16 mouse cellular contexts compared by ENCODE assay signal in the genomic region with DNA sequence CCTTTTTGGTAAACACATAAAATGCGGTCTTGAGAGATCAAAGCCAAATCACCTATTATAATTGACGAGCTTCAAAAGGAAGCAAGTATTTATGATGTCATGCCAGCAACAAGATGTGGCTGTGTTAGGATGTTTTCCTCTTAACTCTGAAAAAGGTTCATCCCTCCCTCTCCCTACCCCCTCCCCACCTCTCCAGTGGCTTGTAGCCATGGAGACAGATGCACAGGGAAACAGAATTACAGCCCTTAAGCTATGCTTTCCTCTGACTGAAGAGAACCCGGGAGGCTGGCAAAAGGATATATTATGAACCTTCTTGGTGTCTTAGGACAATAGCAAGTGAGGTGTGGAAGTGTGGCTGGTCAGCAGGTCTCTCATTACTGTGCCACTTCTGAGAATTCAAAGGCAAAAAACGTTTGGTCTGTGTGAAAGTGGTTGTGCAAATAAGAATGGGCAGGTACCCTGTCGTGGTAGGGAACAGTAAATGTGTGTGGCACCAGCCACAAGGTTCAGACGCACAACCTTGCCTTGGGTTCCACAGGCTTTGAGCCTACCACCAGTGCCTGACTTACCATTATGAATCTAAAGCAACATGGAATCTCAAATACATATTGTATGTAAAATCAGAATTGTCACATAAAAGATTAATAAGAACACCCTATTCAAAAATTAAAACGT.
DNase-seq lines count a peak whose midpoint lies in the region; ATAC-seq lines count a peak whose summit lies in the region.
"Had no signal": no experiment of that assay in that cellular context is flagged by ENCODE, and none has a peak within 500 bp of the region (broad histone marks: within the 10 kb centered on the region; RNA-seq: fewer than 3 reads in every experiment).

No protein-coding gene starts in this region.

- no peaks in the 10 kb centered on the region for H3K27me3 ChIP-seq in embryonic facial prominence, embryonic 11.5 days (ENCODE audit: control insufficient read depth, insufficient read depth, low read length)
- no peaks in the 10 kb centered on the region for H3K27me3 ChIP-seq in embryonic facial prominence, embryonic 10.5 days (replicated peaks; ENCODE audit: low read depth, poor library complexity, severe bottlenecking)
- no peaks in the 10 kb centered on the region for H3K27me3 ChIP-seq in hindbrain, embryonic 13.5 days
- no peaks in the 10 kb centered on the region for H3K27me3 ChIP-seq in midbrain, embryonic 16.5 days (ENCODE audit: control insufficient read depth, insufficient read depth, low read depth, low read length)
- H3K27me3 ChIP-seq: heart, embryonic 15.5 days; limb, embryonic 13.5 days; Patski had no signal

- H3K4me1 ChIP-seq in embryonic facial prominence, embryonic 11.5 days (ENCODE audit: control insufficient read depth, insufficient read depth, low read length), result no peaks in the 10 kb centered on the region
- H3K4me1 ChIP-seq in embryonic facial prominence, embryonic 10.5 days, result no peaks in the 10 kb centered on the region
- peaks cover 5% of the 10 kb centered on the region for H3K4me1 ChIP-seq in hindbrain, embryonic 13.5 days (replicated peaks)
- peaks cover 9% of the 10 kb centered on the region for H3K4me1 ChIP-seq in midbrain, embryonic 16.5 days (ENCODE audit: control insufficient read depth, insufficient read depth, low read length)
- H3K4me1 ChIP-seq: limb, embryonic 13.5 days had no signal

- no peak for ATAC-seq in embryonic facial prominence, embryonic 11.5 days (replicated peaks; ENCODE audit: insufficient number of reproducible peaks, low FRiP score, low TSS enrichment, low read depth)
- peak; percentile 80 for ATAC-seq in hindbrain, embryonic 13.5 days (ENCODE audit: low FRiP score)
- peak; percentile 93 for ATAC-seq in midbrain, embryonic 16.5 days
- ATAC-seq: Patski had no signal

- intact Hi-C loops in gastrocnemius, postnatal 36 days (cut with DNase I), result no loop called here

- H3K36me3 ChIP-seq in embryonic facial prominence, embryonic 11.5 days (replicated peaks; ENCODE audit: control insufficient read depth, insufficient read depth, low read depth, low read length), result no peaks in the 10 kb centered on the region
- no peaks in the 10 kb centered on the region for H3K36me3 ChIP-seq in embryonic facial prominence, embryonic 10.5 days (replicated peaks)
- no peaks in the 10 kb centered on the region for H3K36me3 ChIP-seq in hindbrain, embryonic 13.5 days
- H3K36me3 ChIP-seq in midbrain, embryonic 16.5 days (ENCODE audit: control insufficient read depth, insufficient read depth, low read length), result no peaks in the 10 kb centered on the region; the same call in 1 of the 2 replicates
- H3K36me3 ChIP-seq: heart, embryonic 15.5 days; limb, embryonic 13.5 days had no signal

- DNase-seq in embryonic facial prominence, embryonic 11.5 days (ENCODE audit: low spot score), result peak; percentile 18
- DNase-seq in embryonic facial prominence, embryonic 10.5 days (ENCODE audit: low spot score), result no peak
- peak; percentile 5 for DNase-seq in embryo, embryonic 9.5 days (ENCODE audit: extremely low spot score)
- DNase-seq in gastrocnemius, postnatal 36 days, result no peak
- DNase-seq in right cerebral cortex, postnatal 36 days (ENCODE audit: low spot score in 2 of 2), result no peak
- DNase-seq in urinary bladder, postnatal 25 days (ENCODE audit: low spot score), result no peak
- DNase-seq: cerebellum, adult 8-10 months; gastrocnemius, postnatal 25 days; kidney, postnatal 36 days; lung, postnatal 4 days; spleen, adult 18-20 months had no signal

- no peak overlapping the region for H3K4me3 ChIP-seq in embryonic facial prominence, embryonic 11.5 days (ENCODE audit: low read depth, low read length)
- H3K4me3 ChIP-seq in embryonic facial prominence, embryonic 10.5 days, result no peak overlapping the region
- H3K4me3 ChIP-seq in hindbrain, embryonic 13.5 days, result no peak overlapping the region
- H3K4me3 ChIP-seq in midbrain, embryonic 16.5 days (ENCODE audit: low read depth, low read length), result no peak overlapping the region
- H3K4me3 ChIP-seq: heart, embryonic 15.5 days; limb, embryonic 13.5 days had no signal

- WGBS in embryonic facial prominence, embryonic 11.5 days, result 66% methylated on average over 7 of the region's 7 CpGs
- whole genome bisulfite sequencing in embryonic facial prominence, embryonic 10.5 days, result 71% methylated on average over 7 of the region's 7 CpGs
- WGBS in hindbrain, embryonic 13.5 days, result 70% methylated on average over 7 of the region's 7 CpGs
- 37% methylated on average over 7 of the region's 7 CpGs for WGBS in midbrain, embryonic 16.5 days

- no peak overlapping the region for H3K27ac ChIP-seq in embryonic facial prominence, embryonic 11.5 days (replicated peaks; ENCODE audit: low read depth, low read length)
- H3K27ac ChIP-seq in embryonic facial prominence, embryonic 10.5 days (replicated peaks), result no peak overlapping the region
- 0 out of 2 replicates have a peak overlapping the region, but pooled peaks have one; percentile 35 for H3K27ac ChIP-seq in hindbrain, embryonic 13.5 days
- peak overlapping the region; percentile 56 for H3K27ac ChIP-seq in midbrain, embryonic 16.5 days (ENCODE audit: low read length)
- H3K27ac ChIP-seq: heart, embryonic 15.5 days; limb, embryonic 13.5 days had no signal

- no peaks in the 10 kb centered on the region for H3K9me3 ChIP-seq in embryonic facial prominence, embryonic 11.5 days (replicated peaks; ENCODE audit: control insufficient read depth, low read length)
- no peaks in the 10 kb centered on the region for H3K9me3 ChIP-seq in embryonic facial prominence, embryonic 10.5 days
- no peaks in the 10 kb centered on the region for H3K9me3 ChIP-seq in hindbrain, embryonic 13.5 days
- no peaks in the 10 kb centered on the region for H3K9me3 ChIP-seq in midbrain, embryonic 16.5 days (replicated peaks; ENCODE audit: control insufficient read depth, low read length, poor library complexity, severe bottlenecking)
- H3K9me3 ChIP-seq: heart, embryonic 15.5 days; limb, embryonic 13.5 days had no signal

- H3K9ac ChIP-seq in embryonic facial prominence, embryonic 11.5 days (replicated peaks; ENCODE audit: low read length), result no peak overlapping the region
- no peak overlapping the region for H3K9ac ChIP-seq in hindbrain, embryonic 13.5 days
- no peak overlapping the region for H3K9ac ChIP-seq in midbrain, embryonic 16.5 days (ENCODE audit: low read depth, low read length)
- H3K9ac ChIP-seq: heart, embryonic 15.5 days; limb, embryonic 13.5 days had no signal

- H3K4me2 ChIP-seq in embryonic facial prominence, embryonic 11.5 days (ENCODE audit: low read depth, low read length), result no peak overlapping the region
- no peak overlapping the region for H3K4me2 ChIP-seq in hindbrain, embryonic 13.5 days
- H3K4me2 ChIP-seq in midbrain, embryonic 16.5 days (ENCODE audit: low read length), result peak overlapping the region; percentile 1; the same call in 1 of the 2 replicates
- H3K4me2 ChIP-seq: heart, embryonic 15.5 days; limb, embryonic 13.5 days had no signal

Comparison
In these comparisons a context has a peak if more than half of its experiments do, and no peak if none do; other contexts are left out.
1. DNase-seq: peak in embryonic facial prominence, embryonic 11.5 days (single experiment) and embryo, embryonic 9.5 days (single experiment); none in embryonic facial prominence, embryonic 10.5 days (single experiment), gastrocnemius, postnatal 36 days (0 of 2), right cerebral cortex, postnatal 36 days (0 of 2) and urinary bladder, postnatal 25 days (single experiment).
2. H3K27ac ChIP-seq: peak in hindbrain, embryonic 13.5 days (single experiment) and midbrain, embryonic 16.5 days (single experiment); none in embryonic facial prominence, embryonic 11.5 days (single experiment) and embryonic facial prominence, embryonic 10.5 days (single experiment).